Mouse (Mus musculus): ENCODE data around the gene Ddi1. TPM values are rescaled to one million over a fixed set of nuclear protein-coding genes. Genes with fewer than 3 reads are reported as not detected.

Ddi1 gene
- polyA plus RNA-seq (2015; fragmentation: Nextera tagmentation; extraction: Ambion mirVana): 0.06 and 0.08 TPM in 2 replicates

DNA sequence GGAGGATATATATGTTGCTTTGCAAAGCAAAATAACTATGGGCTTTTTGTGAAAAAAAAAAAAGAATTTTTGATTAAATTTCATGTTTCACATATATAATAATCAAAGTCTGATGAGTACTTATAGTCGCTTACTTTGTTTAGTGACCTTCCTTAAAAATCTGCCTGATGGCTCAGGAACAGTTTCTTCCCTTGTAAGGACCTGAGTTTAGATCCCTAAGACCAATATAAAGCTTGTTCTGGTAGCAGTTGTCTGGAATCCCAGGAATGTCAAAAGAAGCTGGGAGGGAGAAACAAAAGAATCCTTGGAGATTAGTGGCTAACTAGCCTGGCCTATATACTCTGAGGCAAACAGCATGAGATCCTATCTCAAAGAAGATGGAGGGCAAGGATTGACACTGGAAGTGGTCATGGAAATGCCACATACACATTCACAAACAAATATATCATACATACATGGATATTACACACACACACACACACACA is at the start of gene Ddi1:
TSS of gene Ddi1 (minus strand) at position 51 of the 485 bp plus-strand sequence.
- Histone ChIP-seq H3K4me1 (peaks cover 3% of the 10 kb centered on the region; the same call in 1 of the 2 replicates), H3K27ac (no peak within 1 kb of the TSS), H3K4me3 (no peak within 1 kb of the TSS), H3K9ac (no peak within 1 kb of the TSS), H3K27me3 (no peaks in the 10 kb centered on the region), H3K36me3 (no peaks in the 10 kb centered on the region), H3K4me2 (replicated peaks) (no peak within 1 kb of the TSS), H3K9me3 (0 out of 2 replicates have a peak, but pooled peaks cover 3% of the 10 kb centered on the region)
- 70% methylated on average over 1 of the region's 1 CpGs for WGBS
- no peak for ATAC-seq (ENCODE audit: low FRiP score, low read depth)

GRCm38 (mm10) chr9:6317114-6317513 is 47.5 kb upstream of the Ddi1 start:
- Histone ChIP-seq H3K27ac (no peak overlapping the region), H3K4me2 (replicated peaks) (no peak overlapping the region), H3K4me3 (no peak overlapping the region), H3K4me1 (no peaks in the 10 kb centered on the region), H3K9ac (no peak overlapping the region), H3K36me3 (no peaks in the 10 kb centered on the region), H3K27me3 (no peaks in the 10 kb centered on the region), H3K9me3 (no peaks in the 10 kb centered on the region)
- no peak for ATAC-seq (ENCODE audit: low FRiP score, low read depth)
- 82% methylated on average over 1 of the region's 1 CpGs for WGBS

DNA sequence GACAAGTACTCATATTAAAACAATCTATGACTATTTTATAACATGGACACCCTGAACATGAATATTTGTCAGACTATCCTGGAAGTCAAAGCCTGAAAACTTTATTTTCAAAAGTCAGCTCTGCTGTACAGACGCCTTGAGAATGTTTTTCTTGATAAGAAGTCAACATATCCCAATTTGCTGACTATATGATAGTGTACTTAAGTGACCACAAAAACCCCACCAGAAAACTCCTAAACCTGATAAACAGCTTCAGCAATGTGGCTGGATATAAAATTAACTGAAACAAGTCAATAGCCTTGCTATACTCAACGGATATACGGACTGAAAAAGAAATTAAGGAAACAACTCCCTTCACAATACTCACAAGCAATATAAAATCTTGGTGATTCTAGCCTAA is 36.2 kb upstream of the Ddi1 start:
- Histone ChIP-seq H3K4me2 (replicated peaks) (no peak overlapping the region), H3K27ac (no peak overlapping the region), H3K4me3 (no peak overlapping the region), H3K9ac (no peak overlapping the region), H3K27me3 (no peaks in the 10 kb centered on the region), H3K4me1 (no peaks in the 10 kb centered on the region), H3K9me3 (no peaks in the 10 kb centered on the region), H3K36me3 (no peaks in the 10 kb centered on the region)
- 88% methylated on average over 3 of the region's 3 CpGs for WGBS
- ATAC-seq (ENCODE audit: low FRiP score, low read depth): no peak

DNA sequence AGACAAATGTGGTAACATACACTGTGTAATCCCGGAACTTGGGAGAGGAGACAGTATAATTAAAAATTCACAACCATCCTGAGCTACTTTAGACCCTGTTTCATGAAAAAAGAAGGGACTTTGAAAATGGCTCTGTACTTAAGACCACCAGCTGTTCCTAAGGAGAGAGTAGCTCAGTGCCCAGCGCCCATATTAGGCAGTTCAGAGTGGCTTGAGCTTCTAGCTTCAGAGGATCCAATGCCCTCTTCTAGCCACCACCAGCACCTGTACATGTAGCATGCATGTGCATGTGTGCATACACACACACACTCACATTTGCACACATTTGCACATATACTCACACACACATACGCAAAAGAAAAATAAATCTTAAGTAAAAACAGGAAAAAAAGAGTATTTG is 34.9 kb upstream of the Ddi1 start:
- no peak overlapping the region for H3K4me2 ChIP-seq (replicated peaks)
- WGBS: 87% methylated on average over 3 of the region's 3 CpGs
- H3K9me3 ChIP-seq: no peaks in the 10 kb centered on the region
- no peak for ATAC-seq (ENCODE audit: low FRiP score, low read depth)
- H3K27ac ChIP-seq: no peak overlapping the region
- no peak overlapping the region for H3K4me3 ChIP-seq
- no peaks in the 10 kb centered on the region for H3K36me3 ChIP-seq
- H3K4me1 ChIP-seq: no peaks in the 10 kb centered on the region
- no peaks in the 10 kb centered on the region for H3K27me3 ChIP-seq
- no peak overlapping the region for H3K9ac ChIP-seq

- 76% methylated on average over 3 of the region's 3 CpGs for WGBS
- Histone ChIP-seq H3K9me3 (no peaks in the 10 kb centered on the region), H3K36me3 (no peaks in the 10 kb centered on the region), H3K4me3 (no peak overlapping the region), H3K27ac (no peak overlapping the region), H3K27me3 (no peaks in the 10 kb centered on the region), H3K4me2 (replicated peaks) (no peak overlapping the region), H3K9ac (no peak overlapping the region), H3K4me1 (no peaks in the 10 kb centered on the region)
- no peak for ATAC-seq (ENCODE audit: low FRiP score, low read depth)
Observed at GRCm38 (mm10) chr9:6302050-6302449, 32.4 kb upstream of the Ddi1 start.

DNA sequence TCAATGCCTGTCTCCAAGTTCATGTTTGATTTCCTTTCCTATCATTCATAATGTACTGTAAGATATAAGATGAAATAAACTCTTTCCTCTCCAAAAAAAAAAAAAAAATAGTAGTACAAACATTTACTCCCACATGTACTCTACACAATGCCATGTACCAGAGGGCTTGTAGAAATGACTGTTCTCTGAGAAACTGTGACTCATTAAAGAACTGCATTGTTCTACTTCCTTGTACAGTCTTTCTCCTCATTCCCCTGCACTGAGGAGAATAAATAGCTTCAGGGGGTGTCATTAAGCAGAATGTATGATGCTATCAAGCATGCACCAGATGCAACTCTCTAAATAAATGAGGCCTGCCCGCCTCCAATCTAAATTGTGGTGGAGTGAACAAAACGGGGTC is 28.9 kb upstream of the Ddi1 start:
- Histone ChIP-seq H3K9me3 (no peaks in the 10 kb centered on the region), H3K4me1 (no peaks in the 10 kb centered on the region), H3K27me3 (no peaks in the 10 kb centered on the region), H3K4me3 (no peak overlapping the region), H3K27ac (no peak overlapping the region), H3K4me2 (replicated peaks) (no peak overlapping the region), H3K36me3 (no peaks in the 10 kb centered on the region), H3K9ac (no peak overlapping the region)
- WGBS: 79% methylated on average over 2 of the region's 2 CpGs
- no peak for ATAC-seq (ENCODE audit: low FRiP score, low read depth)

GRCm38 (mm10) chr9:6289211-6289696 is 19.6 kb upstream of the Ddi1 start:
- Histone ChIP-seq H3K27ac (no peak overlapping the region), H3K9me3 (no peaks in the 10 kb centered on the region), H3K36me3 (no peaks in the 10 kb centered on the region), H3K4me1 (no peaks in the 10 kb centered on the region), H3K9ac (no peak overlapping the region), H3K27me3 (no peaks in the 10 kb centered on the region), H3K4me2 (replicated peaks) (no peak overlapping the region), H3K4me3 (no peak overlapping the region)
- no peak for ATAC-seq (ENCODE audit: low FRiP score, low read depth)
- WGBS: 10% methylated on average over 2 of the region's 2 CpGs

DNA sequence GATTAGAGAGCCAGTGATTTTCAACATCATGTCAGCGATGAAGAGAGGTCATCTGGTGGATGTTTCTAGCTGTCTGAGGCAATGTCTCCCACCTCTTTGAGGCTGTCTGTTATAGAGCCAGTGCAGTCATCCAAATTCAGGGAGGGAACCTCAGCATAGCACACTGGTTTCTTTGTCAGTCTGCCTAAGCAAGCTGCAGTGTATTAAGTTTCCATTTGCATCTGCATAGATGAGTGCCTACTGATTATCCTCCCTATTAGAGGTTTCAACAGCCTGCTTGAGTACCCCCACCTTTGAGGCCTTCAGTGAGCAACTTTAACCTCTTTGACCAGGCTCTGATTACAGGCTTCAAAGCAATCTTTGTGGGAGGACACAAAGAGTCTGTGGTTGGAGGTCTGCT is 17.1 kb upstream of the Ddi1 start:
- H3K9me3 ChIP-seq: no peaks in the 10 kb centered on the region
- H3K27me3 ChIP-seq: no peaks in the 10 kb centered on the region
- H3K36me3 ChIP-seq: no peaks in the 10 kb centered on the region
- no peaks in the 10 kb centered on the region for H3K4me1 ChIP-seq
- no peak overlapping the region for H3K4me2 ChIP-seq (replicated peaks)
- no peak overlapping the region for H3K9ac ChIP-seq
- no peak overlapping the region for H3K4me3 ChIP-seq
- no peak overlapping the region for H3K27ac ChIP-seq
- 65% methylated on average over 1 of the region's 1 CpGs for WGBS
- no peak for ATAC-seq (ENCODE audit: low FRiP score, low read depth)

- Histone ChIP-seq H3K27ac (no peak overlapping the region), H3K9me3 (no peaks in the 10 kb centered on the region), H3K4me1 (peaks cover 3% of the 10 kb centered on the region; the same call in 1 of the 2 replicates), H3K27me3 (no peaks in the 10 kb centered on the region), H3K36me3 (no peaks in the 10 kb centered on the region), H3K4me2 (replicated peaks) (no peak overlapping the region), H3K4me3 (no peak overlapping the region), H3K9ac (no peak overlapping the region)
- ATAC-seq (ENCODE audit: low FRiP score, low read depth): no peak; the same call in 1 of the 2 replicates
Observed at GRCm38 (mm10) chr9:6277526-6277925, 7.9 kb upstream of the Ddi1 start.

DNA sequence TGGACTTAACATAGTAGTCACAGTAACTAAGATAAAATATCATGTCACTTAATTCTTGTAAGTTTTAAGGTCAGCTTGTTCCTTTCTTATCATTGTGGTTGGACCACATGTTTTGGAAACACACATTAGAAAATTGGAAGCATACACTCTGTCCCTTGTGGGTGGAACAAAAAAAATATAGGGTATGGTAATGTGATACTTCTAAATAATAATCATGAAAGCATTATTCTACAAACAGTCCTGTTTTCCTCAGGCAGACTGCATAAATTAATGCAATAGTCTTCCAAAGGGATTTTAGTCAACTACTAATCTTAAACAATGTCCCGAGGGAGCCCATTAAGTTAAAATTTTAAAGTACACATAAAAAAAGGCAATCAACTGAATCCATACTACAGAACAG is 6.7 kb upstream of the Ddi1 start:
- Histone ChIP-seq H3K9me3 (no peaks in the 10 kb centered on the region), H3K27me3 (no peaks in the 10 kb centered on the region), H3K4me1 (peaks cover 3% of the 10 kb centered on the region; the same call in 1 of the 2 replicates), H3K27ac (no peak overlapping the region), H3K4me2 (replicated peaks) (no peak overlapping the region), H3K36me3 (no peaks in the 10 kb centered on the region), H3K9ac (no peak overlapping the region), H3K4me3 (no peak overlapping the region)
- 40% methylated on average over 1 of the region's 1 CpGs for WGBS
- peak; percentile 32; the same call in 1 of the 2 replicates for ATAC-seq (ENCODE audit: low FRiP score, low read depth)

- Histone ChIP-seq H3K9me3 (0 out of 2 replicates have a peak, but pooled peaks cover 3% of the 10 kb centered on the region), H3K4me1 (0 out of 2 replicates have a peak, but pooled peaks cover under 1% of the 10 kb centered on the region), H3K36me3 (no peaks in the 10 kb centered on the region), H3K4me2 (replicated peaks) (no peak overlapping the region), H3K27ac (no peak overlapping the region), H3K4me3 (no peak overlapping the region), H3K9ac (no peak overlapping the region), H3K27me3 (no peaks in the 10 kb centered on the region)
- 79% methylated on average over 2 of the region's 2 CpGs for WGBS
- no peak for ATAC-seq (ENCODE audit: low FRiP score, low read depth)
Observed at GRCm38 (mm10) chr9:6264820-6265219, 4.8 kb downstream of the Ddi1 start.

- H3K4me2 ChIP-seq (replicated peaks): no peak overlapping the region
- no peak overlapping the region for H3K27ac ChIP-seq
- H3K4me1 ChIP-seq: no peaks in the 10 kb centered on the region
- H3K4me3 ChIP-seq: no peak overlapping the region
- H3K36me3 ChIP-seq: no peaks in the 10 kb centered on the region
- ATAC-seq (ENCODE audit: low FRiP score, low read depth): no peak
- H3K27me3 ChIP-seq: no peaks in the 10 kb centered on the region
- no peaks in the 10 kb centered on the region for H3K9me3 ChIP-seq
- H3K9ac ChIP-seq: no peak overlapping the region
Observed at GRCm38 (mm10) chr9:6257072-6257471, 12.6 kb downstream of the Ddi1 start.

GRCm38 (mm10) chr9:6251990-6252389 is 17.7 kb downstream of the Ddi1 start:
- no peak overlapping the region for H3K4me2 ChIP-seq (replicated peaks)
- no peaks in the 10 kb centered on the region for H3K27me3 ChIP-seq
- H3K27ac ChIP-seq: no peak overlapping the region
- no peak for ATAC-seq (ENCODE audit: low FRiP score, low read depth)
- no peaks in the 10 kb centered on the region for H3K4me1 ChIP-seq
- 57% methylated on average over 2 of the region's 2 CpGs for WGBS
- no peaks in the 10 kb centered on the region for H3K9me3 ChIP-seq
- H3K9ac ChIP-seq: no peak overlapping the region
- no peaks in the 10 kb centered on the region for H3K36me3 ChIP-seq
- H3K4me3 ChIP-seq: no peak overlapping the region

Measured in limb, embryonic 13.5 days (tissue).